8 mouse cellular contexts compared by ENCODE assay signal in genomic region chr7:88430692-88431084, GRCm38 (mm10). TPM values are rescaled to one million over a fixed set of nuclear protein-coding genes. Genes with fewer than 3 reads are reported as not detected.
A peak's percentile ranks its signal among the peaks of the same experiment; 100 is the strongest.
DNase-seq lines count a peak whose midpoint lies in the region; ATAC-seq and TF ChIP-seq lines count a peak whose summit lies in the region.

No protein-coding gene starts in this region.

- H3K9ac ChIP-seq in ES-E14 (ENCODE audit: insufficient read depth, low read depth, low read length, poor library complexity, severe bottlenecking) = peak overlapping the region; percentile 61
- H3K9ac ChIP-seq in hindbrain, embryonic 11.5 days (ENCODE audit: low read depth, low read length) = no peak overlapping the region

- H3K36me3 ChIP-seq in heart, embryonic 10.5 days = no peaks in the 10 kb centered on the region
- no peaks in the 10 kb centered on the region for H3K36me3 ChIP-seq in ES-E14 (ENCODE audit: control insufficient read depth, insufficient read depth, low read length, poor library complexity, severe bottlenecking)
- no peaks in the 10 kb centered on the region for H3K36me3 ChIP-seq in hindbrain, embryonic 11.5 days (ENCODE audit: control insufficient read depth, insufficient read depth, low read length)

- TF ChIP-seq POLR2A in cerebellum, adult 2 months (IDR thresholded peaks at IDR 0.05; ENCODE audit: borderline replicate concordance, insufficient read depth, low read length) = no peak

- H3K27me3 ChIP-seq in heart, embryonic 10.5 days (ENCODE audit: insufficient read depth, poor library complexity, severe bottlenecking) = peaks cover 8% of the 10 kb centered on the region; the same call in 1 of the 2 replicates
- H3K27me3 ChIP-seq in hindbrain, embryonic 11.5 days (ENCODE audit: control insufficient read depth, insufficient read depth, low read length) = 0 out of 2 replicates have a peak, but pooled peaks cover 2% of the 10 kb centered on the region
- H3K27me3 ChIP-seq in cerebellum, adult 2 months (ENCODE audit: control insufficient read depth, insufficient read depth, low read length) = no peaks in the 10 kb centered on the region; the same call in 1 of the 2 replicates

- H3K9me3 ChIP-seq in heart, embryonic 10.5 days = no peaks in the 10 kb centered on the region
- no peaks in the 10 kb centered on the region for H3K9me3 ChIP-seq in ES-E14 (ENCODE audit: control insufficient read depth, insufficient read depth, low read depth, low read length)
- H3K9me3 ChIP-seq in hindbrain, embryonic 11.5 days (ENCODE audit: control insufficient read depth, low read length) = no peaks in the 10 kb centered on the region

- peak overlapping the region; percentile 84 for H3K4me2 ChIP-seq in hindbrain, embryonic 11.5 days (replicated peaks; ENCODE audit: low read depth, low read length)

- DNase-seq in heart, embryonic 10.5 days (ENCODE audit: low spot score) = no peak
- DNase-seq in heart, adult 11 months = no peak
- DNase-seq in ES-E14 (ENCODE audit: low read depth, low spot score) = no peak
- DNase-seq in hindbrain, embryonic 11.5 days (ENCODE audit: low spot score) = peak; percentile 3
- no peak for DNase-seq in layer of hippocampus, adult 9-11 months
- DNase-seq in cerebellum, adult 2 months = no peak
- DNase-seq in natural killer cell, adult 2 months (ENCODE audit: low spot score in 2 of 2) = no peak

- in situ Hi-C loops in ES-E14 (cut with MboI; ENCODE audit: low sequenced_read_pairs in 2 of 2, unreplicated experiment in 2 of 2) = no loop called here

- 5% methylated on average over 13 of the region's 13 CpGs for whole genome bisulfite sequencing in heart, embryonic 10.5 days
- 9% methylated on average over 13 of the region's 13 CpGs for WGBS in hindbrain, embryonic 11.5 days
- WGBS in cerebellum, adult 2 months = 14% methylated on average over 13 of the region's 13 CpGs

- no peak for ATAC-seq in hindbrain, embryonic 11.5 days (ENCODE audit: low FRiP score)
- 0 out of 2 replicates have a peak, but pooled peaks have one; percentile 3 for ATAC-seq in megakaryocyte, adult 5-6 weeks (ENCODE audit: poor library complexity, severe bottlenecking)

- H3K4me3 ChIP-seq in heart, embryonic 10.5 days = peak overlapping the region; percentile 72
- peak overlapping the region; percentile 71 to 72 for H3K4me3 ChIP-seq in ES-E14 (ENCODE audit: insufficient read depth in 1 of 2, low read depth in 1 of 2, low read length in 2 of 2, poor library complexity in 1 of 2, severe bottlenecking in 1 of 2)
- peak overlapping the region; percentile 50 for H3K4me3 ChIP-seq in hindbrain, embryonic 11.5 days (ENCODE audit: low read depth, low read length)
- no peak overlapping the region for H3K4me3 ChIP-seq in cerebellum, adult 2 months (replicated peaks; ENCODE audit: insufficient read depth, low read depth, low read length)

- no peak for TF ChIP-seq CTCF in cerebellum, adult 2 months (IDR thresholded peaks at IDR 0.05; ENCODE audit: borderline replicate concordance, insufficient read depth, low read depth, low read length)

- H3K27ac ChIP-seq in heart, embryonic 10.5 days = peak overlapping the region; percentile 65; the same call in 1 of the 2 replicates
- no peak overlapping the region for H3K27ac ChIP-seq in ES-E14 (ENCODE audit: insufficient read depth, low read depth, low read length, poor library complexity, severe bottlenecking)
- no peak overlapping the region for H3K27ac ChIP-seq in hindbrain, embryonic 11.5 days (ENCODE audit: low read depth, low read length)
- H3K27ac ChIP-seq in cerebellum, adult 2 months (ENCODE audit: insufficient read depth, low read length) = no peak overlapping the region

- no peaks in the 10 kb centered on the region for H3K4me1 ChIP-seq in heart, embryonic 10.5 days
- H3K4me1 ChIP-seq in ES-E14 (ENCODE audit: control insufficient read depth in 2 of 2, insufficient read depth in 2 of 2, low read length in 2 of 2, poor library complexity in 1 of 2) = 0 out of 4 replicates have a peak, but pooled peaks cover 0 to 2% of the 10 kb centered on the region in 2 experiments
- no peaks in the 10 kb centered on the region for H3K4me1 ChIP-seq in hindbrain, embryonic 11.5 days (replicated peaks; ENCODE audit: control insufficient read depth, insufficient read depth, low read length)
- no peaks in the 10 kb centered on the region for H3K4me1 ChIP-seq in cerebellum, adult 2 months (ENCODE audit: control insufficient read depth, insufficient read depth, low read length)

TF ChIP-seq in ES-E14, 5 proteins besides CTCF, POLR2A, EP300 and RAD21:
- no peak for TF ChIP-seq ZNF384 (IDR thresholded peaks at IDR 0.05; ENCODE audit: low read depth, low read length)
- TF ChIP-seq MAFK (IDR thresholded peaks at IDR 0.05; ENCODE audit: insufficient read depth, low read depth, low read length) = no peak
- no peak for TF ChIP-seq CHD2 (IDR thresholded peaks at IDR 0.05; ENCODE audit: low read depth, low read length)
- TF ChIP-seq HCFC1 (IDR thresholded peaks at IDR 0.05; ENCODE audit: borderline replicate concordance, insufficient read depth, low read length) = no peak
- TF ChIP-seq ZC3H11A (IDR thresholded peaks at IDR 0.05; ENCODE audit: borderline replicate concordance, low read depth, low read length) = no peak

RNA-seq across cellular contexts. Expression of gene Rab38, which starts 0.6 kb away (rescaled TPM):
- polyA plus RNA-seq in heart, embryonic 10.5 days (2016; fragmentation: Nextera tagmentation; extraction: Ambion mirVana) = 1.7 and 4.1 TPM in 2 replicates
- total RNA-seq in ES-E14 (2012; rRNA removed) = 0.69 and 2.5 TPM in 2 replicates
- 4.8 and 5.5 TPM in 2 replicates for polyA plus RNA-seq in hindbrain, embryonic 11.5 days (2014; fragmentation: Nextera tagmentation; extraction: Ambion mirVana)
- 3.5 and 4.0 TPM in 2 replicates for total RNA-seq in megakaryocyte, adult 5-6 weeks (2015)
- total RNA-seq in megakaryocyte, adult 5-6 weeks (2017) = 1.2 and 4.7 TPM in 2 replicates
- 0.31 and 0.48 TPM in 2 replicates for polyA plus RNA-seq in cerebellum, adult 2 months (2012; rRNA removed)
